Mouse (Mus musculus): Measurements from ENCODE around the gene Mre11a. TPM values are rescaled to one million over a fixed set of nuclear protein-coding genes. Genes with fewer than 3 reads are reported as not detected.
A peak's percentile ranks its signal among the peaks of the same experiment; 100 is the strongest.

Gene Mre11a
- polyA plus RNA-seq (2016; fragmentation: Nextera tagmentation; extraction: Ambion mirVana) = 26.7 and 31.1 TPM in 2 replicates

- H3K4me2 ChIP-seq = peak within 1 kb of the TSS; percentile 86
- peak; percentile 98 for ATAC-seq
- peaks cover 64% of the 10 kb centered on the region for H3K36me3 ChIP-seq
- no peaks in the 10 kb centered on the region for H3K27me3 ChIP-seq (replicated peaks)
- under 1% methylated on average over 62 of the region's 62 CpGs for WGBS (ENCODE audit: insufficient replicate concordance)
- peak within 1 kb of the TSS; percentile 90 for H3K9ac ChIP-seq
- H3K27ac ChIP-seq = peak within 1 kb of the TSS; percentile 91
- H3K4me3 ChIP-seq = peak within 1 kb of the TSS; percentile 83
- peaks cover 13% of the 10 kb centered on the region for H3K4me1 ChIP-seq
- H3K9me3 ChIP-seq (replicated peaks) = no peaks in the 10 kb centered on the region
Observed at GRCm38 (mm10) chr9:14784039-14785002, at the start of gene Mre11a, which contains the start of gene Ankrd49. Mre11a (plus strand) TSS chr9:14784654. Ankrd49 (minus strand) TSS chr9:14784856.

- H3K4me2 ChIP-seq = no peak overlapping the region
- WGBS (ENCODE audit: insufficient replicate concordance) = 52% methylated on average over 4 of the region's 4 CpGs
- H3K27ac ChIP-seq = no peak overlapping the region
- H3K9ac ChIP-seq = no peak overlapping the region
- H3K4me3 ChIP-seq = no peak overlapping the region
- H3K27me3 ChIP-seq (replicated peaks) = 0 out of 2 replicates have a peak, but pooled peaks cover 5% of the 10 kb centered on the region
- no peaks in the 10 kb centered on the region for H3K9me3 ChIP-seq (replicated peaks)
- ATAC-seq = no peak
- H3K36me3 ChIP-seq = no peaks in the 10 kb centered on the region
- H3K4me1 ChIP-seq = no peaks in the 10 kb centered on the region
Observed at GRCm38 (mm10) chr9:14739498-14740150, 44.8 kb upstream of the Mre11a start.

- Histone ChIP-seq H3K9me3 (replicated peaks) (no peaks in the 10 kb centered on the region), H3K9ac (no peak within 1 kb of the TSS), H3K36me3 (no peaks in the 10 kb centered on the region), H3K4me2 (no peak within 1 kb of the TSS), H3K4me3 (no peak within 1 kb of the TSS), H3K27ac (no peak within 1 kb of the TSS), H3K4me1 (no peaks in the 10 kb centered on the region), H3K27me3 (replicated peaks) (0 out of 2 replicates have a peak, but pooled peaks cover 5% of the 10 kb centered on the region)
- ATAC-seq = no peak
- WGBS (ENCODE audit: insufficient replicate concordance) = 73% methylated on average over 19 of the region's 19 CpGs
Observed at GRCm38 (mm10) chr9:14740151-14740924, 44.1 kb upstream of the Mre11a start, which contains the start of gene Piwil4. Piwil4 (minus strand) TSS chr9:14740733.

- ATAC-seq = no peak; the same call in 1 of the 2 replicates
- Histone ChIP-seq H3K9me3 (replicated peaks) (no peaks in the 10 kb centered on the region), H3K27me3 (replicated peaks) (peaks cover 25% of the 10 kb centered on the region), H3K4me1 (0 out of 2 replicates have a peak, but pooled peaks cover 4% of the 10 kb centered on the region), H3K9ac (0 out of 2 replicates have a peak overlapping the region, but pooled peaks have one; percentile 58), H3K36me3 (no peaks in the 10 kb centered on the region), H3K27ac (no peak overlapping the region), H3K4me3 (peak overlapping the region; percentile 54), H3K4me2 (peak overlapping the region; percentile 82)
- 52% methylated on average over 42 of the region's 42 CpGs for WGBS (ENCODE audit: insufficient replicate concordance)
Observed at GRCm38 (mm10) chr9:14750901-14751502, 33.5 kb upstream of the Mre11a start.

- Histone ChIP-seq H3K4me2 (peak overlapping the region; percentile 82), H3K36me3 (no peaks in the 10 kb centered on the region), H3K4me1 (0 out of 2 replicates have a peak, but pooled peaks cover 4% of the 10 kb centered on the region), H3K9me3 (replicated peaks) (no peaks in the 10 kb centered on the region), H3K27me3 (replicated peaks) (peaks cover 25% of the 10 kb centered on the region), H3K27ac (no peak overlapping the region), H3K4me3 (peak overlapping the region; percentile 54), H3K9ac (peak overlapping the region; percentile 58)
- ATAC-seq = peak; percentile 64
- WGBS (ENCODE audit: insufficient replicate concordance) = under 1% methylated on average over 48 of the region's 50 CpGs
Observed at GRCm38 (mm10) chr9:14751503-14752000, 32.9 kb upstream of the Mre11a start.

GRCm38 (mm10) chr9:14752001-14752522 is 32.4 kb upstream of the Mre11a start, which contains the start of gene Fut4:
Fut4 (minus strand) TSS chr9:14752393.
- Histone ChIP-seq H3K36me3 (no peaks in the 10 kb centered on the region), H3K4me1 (0 out of 2 replicates have a peak, but pooled peaks cover 4% of the 10 kb centered on the region), H3K27me3 (replicated peaks) (peaks cover 25% of the 10 kb centered on the region), H3K27ac (no peak within 1 kb of the TSS), H3K9me3 (replicated peaks) (no peaks in the 10 kb centered on the region), H3K9ac (peak within 1 kb of the TSS; percentile 58), H3K4me2 (peak within 1 kb of the TSS; percentile 82), H3K4me3 (peak within 1 kb of the TSS; percentile 54)
- peak; percentile 71 for ATAC-seq
- under 1% methylated on average over 26 of the region's 28 CpGs for WGBS (ENCODE audit: insufficient replicate concordance)

- Histone ChIP-seq H3K36me3 (no peaks in the 10 kb centered on the region), H3K4me2 (no peak overlapping the region), H3K9ac (no peak overlapping the region), H3K27ac (no peak overlapping the region), H3K4me1 (0 out of 2 replicates have a peak, but pooled peaks cover 4% of the 10 kb centered on the region), H3K4me3 (no peak overlapping the region), H3K9me3 (replicated peaks) (no peaks in the 10 kb centered on the region), H3K27me3 (replicated peaks) (peaks cover 25% of the 10 kb centered on the region)
- no peak for ATAC-seq
Observed at GRCm38 (mm10) chr9:14753947-14754346, 30.5 kb upstream of the Mre11a start.

GRCm38 (mm10) chr9:14754469-14754868 is 30.0 kb upstream of the Mre11a start:
- 0 out of 2 replicates have a peak, but pooled peaks cover 4% of the 10 kb centered on the region for H3K4me1 ChIP-seq
- no peak overlapping the region for H3K27ac ChIP-seq
- H3K9me3 ChIP-seq (replicated peaks) = no peaks in the 10 kb centered on the region
- H3K27me3 ChIP-seq (replicated peaks) = peaks cover 25% of the 10 kb centered on the region
- no peak for ATAC-seq
- H3K4me2 ChIP-seq = no peak overlapping the region
- H3K4me3 ChIP-seq = no peak overlapping the region
- no peak overlapping the region for H3K9ac ChIP-seq
- 65% methylated on average over 3 of the region's 3 CpGs for WGBS (ENCODE audit: insufficient replicate concordance)
- H3K36me3 ChIP-seq = no peaks in the 10 kb centered on the region

GRCm38 (mm10) chr9:14758590-14758989 is 25.9 kb upstream of the Mre11a start:
- no peak; the same call in 1 of the 2 replicates for ATAC-seq
- Histone ChIP-seq H3K36me3 (no peaks in the 10 kb centered on the region), H3K9ac (no peak overlapping the region), H3K4me3 (no peak overlapping the region), H3K27me3 (replicated peaks) (0 out of 2 replicates have a peak, but pooled peaks cover 3% of the 10 kb centered on the region), H3K27ac (no peak overlapping the region), H3K4me2 (no peak overlapping the region), H3K4me1 (no peaks in the 10 kb centered on the region), H3K9me3 (replicated peaks) (no peaks in the 10 kb centered on the region)
- 36% methylated on average over 7 of the region's 7 CpGs for WGBS (ENCODE audit: insufficient replicate concordance)

GRCm38 (mm10) chr9:14759261-14759660 is 25.2 kb upstream of the Mre11a start:
- Histone ChIP-seq H3K27ac (no peak overlapping the region), H3K9ac (no peak overlapping the region), H3K4me3 (no peak overlapping the region), H3K4me2 (no peak overlapping the region), H3K9me3 (replicated peaks) (no peaks in the 10 kb centered on the region), H3K36me3 (no peaks in the 10 kb centered on the region), H3K4me1 (no peaks in the 10 kb centered on the region), H3K27me3 (replicated peaks) (0 out of 2 replicates have a peak, but pooled peaks cover 3% of the 10 kb centered on the region)
- ATAC-seq = no peak
